Mouse (Mus musculus): ENCODE measurements around the gene Foxk1.

The Foxk1 gene

DNA sequence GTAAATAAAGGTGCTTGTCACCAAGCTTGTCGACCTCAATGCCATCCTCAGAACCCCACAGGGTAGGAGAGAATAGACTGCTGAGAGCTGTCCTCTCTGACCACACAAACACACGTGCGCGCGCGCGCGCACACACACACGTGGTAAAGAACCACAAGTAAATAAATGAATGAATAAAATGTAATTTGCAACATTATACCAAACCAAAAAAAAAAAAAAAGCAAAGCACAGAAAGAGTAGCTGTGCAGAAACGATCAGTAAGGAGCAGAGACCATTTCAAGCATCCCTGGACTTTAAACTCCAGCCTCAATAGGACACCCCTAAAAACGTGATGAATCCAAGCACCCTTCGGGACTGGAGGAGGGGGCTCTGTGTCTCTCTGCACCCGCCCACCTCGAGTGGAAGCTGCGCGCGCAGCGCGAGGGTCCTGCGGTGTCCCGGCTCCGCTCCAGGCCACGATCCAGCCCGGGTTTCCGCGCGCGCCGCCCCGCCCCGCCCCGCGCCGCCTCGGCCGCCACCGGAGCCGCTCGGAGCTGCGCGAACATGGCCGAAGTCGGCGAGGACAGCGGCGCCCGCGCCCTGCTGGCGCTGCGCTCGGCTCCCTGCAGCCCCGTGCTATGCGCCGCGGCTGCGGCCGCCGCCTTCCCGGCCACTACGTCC lies at the start of gene Foxk1:
Gene Foxk1 (plus strand): TSS at position 517 of the 660 bp plus-strand sequence.
- DNase-seq (ENCODE audit: low spot score in 2 of 2) = peak; percentile 91 to 96

- no peak for DNase-seq (ENCODE audit: low spot score in 2 of 2)
Measured at GRCm38 (mm10) chr5:142352336-142352892, 48.9 kb upstream of the Foxk1 start.

DNA sequence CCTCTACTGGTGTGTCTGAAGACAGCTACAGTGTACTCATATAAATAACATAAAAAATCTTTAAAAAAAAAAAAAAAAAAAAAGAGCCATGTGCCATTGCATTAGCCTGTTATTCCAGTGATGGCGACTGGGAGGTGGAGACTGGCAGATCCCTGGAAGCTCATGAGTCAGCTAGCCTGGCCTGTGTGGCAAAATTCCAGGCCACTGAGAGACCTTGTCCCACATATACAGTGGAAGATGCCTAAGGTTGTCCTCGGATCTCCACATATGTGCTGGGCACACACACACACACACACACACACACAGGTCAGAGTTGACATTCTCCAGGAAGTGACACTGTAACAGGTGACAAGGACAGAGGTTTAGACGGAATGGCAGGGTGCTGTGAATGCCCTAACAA lies 46.2 kb upstream of the Foxk1 start:
- DNase-seq (ENCODE audit: low spot score in 2 of 2) = no peak

DNA sequence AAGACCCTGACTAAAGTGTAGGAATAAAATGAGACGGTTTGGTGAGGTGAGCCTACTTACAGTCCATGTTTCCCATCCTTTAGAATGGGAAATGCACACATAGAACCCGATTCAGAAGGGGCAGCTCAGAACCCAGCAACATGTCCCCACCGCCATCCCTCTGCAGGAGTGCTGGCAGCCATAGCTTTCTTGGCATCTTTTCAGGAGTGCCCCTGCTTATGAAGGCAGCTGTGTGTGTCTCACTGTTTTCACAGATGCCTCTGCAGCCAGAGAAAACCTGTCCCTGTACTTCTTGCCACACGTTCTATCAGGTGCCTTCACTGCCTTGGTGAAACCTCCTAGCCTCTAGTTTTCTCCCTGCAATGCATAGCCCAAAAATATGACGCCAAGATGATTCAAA lies 40.1 kb upstream of the Foxk1 start:
- DNase-seq (ENCODE audit: low spot score in 2 of 2) = no peak

GRCm38 (mm10) chr5:142362894-142363293 lies 38.4 kb upstream of the Foxk1 start:
- no peak for DNase-seq (ENCODE audit: low spot score in 2 of 2)

- no peak for DNase-seq (ENCODE audit: low spot score in 2 of 2)
Measured at GRCm38 (mm10) chr5:142364095-142364494, 37.2 kb upstream of the Foxk1 start.

GRCm38 (mm10) chr5:142367085-142368081 lies 33.9 kb upstream of the Foxk1 start:
- DNase-seq (ENCODE audit: low spot score in 2 of 2) = peak; percentile 96 to 99

GRCm38 (mm10) chr5:142368122-142368521 lies 33.2 kb upstream of the Foxk1 start:
- no peak for DNase-seq (ENCODE audit: low spot score in 2 of 2)

DNA sequence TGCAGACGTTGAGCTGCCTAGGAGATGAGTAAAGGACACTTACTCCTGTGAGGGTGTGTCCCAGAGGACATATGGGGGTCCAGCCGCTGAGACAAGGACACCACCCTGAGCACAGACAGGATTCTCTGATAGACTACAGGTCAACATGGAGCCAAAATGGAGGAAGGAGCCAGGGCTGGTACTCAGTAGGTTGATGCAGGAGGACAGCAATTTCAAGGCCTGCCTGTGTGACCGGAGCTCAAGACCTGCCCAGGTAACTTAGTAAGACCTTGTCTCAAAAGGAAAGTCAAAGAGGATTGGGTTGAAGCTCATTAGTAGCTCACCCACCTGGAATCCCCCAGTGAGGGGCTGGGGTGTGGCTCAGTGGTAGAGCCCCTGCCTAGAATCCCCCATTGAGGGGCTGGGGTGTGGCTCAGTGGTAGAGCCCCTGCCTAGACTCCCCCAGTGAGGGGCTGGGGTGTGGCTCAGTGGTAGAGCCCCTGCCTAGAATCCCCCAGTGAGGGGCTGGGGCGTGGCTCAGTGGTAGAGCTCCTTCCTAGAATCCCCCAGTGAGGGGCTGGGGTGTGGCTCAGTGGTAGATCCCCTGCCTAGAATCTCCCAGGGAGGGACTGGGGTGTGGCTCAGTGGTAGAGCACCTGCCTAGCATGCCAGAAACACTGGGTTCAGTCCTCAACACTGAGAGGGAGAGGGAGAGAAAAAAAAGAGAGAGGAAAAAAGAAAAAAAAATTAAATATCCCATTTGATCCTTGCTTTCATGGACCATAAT lies 30.7 kb upstream of the Foxk1 start:
- no peak for DNase-seq (ENCODE audit: low spot score in 2 of 2)

- no peak for DNase-seq (ENCODE audit: low spot score in 2 of 2)
Measured at GRCm38 (mm10) chr5:142371172-142372155, 29.8 kb upstream of the Foxk1 start.

DNA sequence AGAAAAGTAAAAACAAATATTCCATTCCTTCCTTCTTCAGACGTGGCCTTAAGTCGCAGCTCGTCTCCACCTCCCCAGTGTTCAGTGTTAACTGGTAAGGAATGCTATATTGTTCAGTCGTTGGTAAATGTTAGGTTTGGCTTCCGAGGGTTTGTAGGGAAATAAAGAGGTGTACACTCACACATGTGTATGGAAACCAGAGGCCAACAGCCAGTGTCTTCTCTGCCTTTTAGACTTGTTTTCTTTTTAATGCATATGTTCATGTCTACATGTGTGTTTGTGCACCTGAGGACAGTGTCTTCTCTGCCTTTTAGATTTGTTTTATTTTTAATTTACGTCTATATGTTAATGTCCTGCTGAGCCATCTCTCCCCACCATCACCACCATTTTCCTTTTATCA lies 29.1 kb upstream of the Foxk1 start:
- no peak for DNase-seq (ENCODE audit: low spot score in 2 of 2)

GRCm38 (mm10) chr5:142374343-142374742 lies 27.0 kb upstream of the Foxk1 start:
- no peak for DNase-seq (ENCODE audit: low spot score in 2 of 2)

DNA sequence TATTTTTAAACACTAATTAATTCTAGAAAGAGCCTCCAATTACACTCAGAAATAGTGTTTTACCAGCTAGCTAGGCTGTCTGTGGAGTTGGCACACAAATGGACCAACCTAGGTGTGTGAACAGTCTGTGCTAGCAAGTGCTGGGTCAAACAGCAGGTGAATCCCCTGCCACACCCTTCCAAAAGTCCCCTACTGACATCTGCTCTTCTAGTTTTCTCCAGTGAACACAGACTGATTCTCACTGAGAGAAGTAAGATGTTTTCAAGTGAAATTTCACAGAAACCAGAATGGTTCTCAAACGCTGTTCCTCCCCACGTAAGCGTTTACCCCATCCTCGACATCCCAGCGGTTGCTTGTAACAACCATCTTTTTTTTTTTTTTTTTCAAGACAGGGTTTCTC lies 25.7 kb upstream of the Foxk1 start:
- no peak for DNase-seq (ENCODE audit: low spot score in 2 of 2)

- no peak for DNase-seq (ENCODE audit: low spot score in 2 of 2)
Measured at GRCm38 (mm10) chr5:142376071-142376470, 25.2 kb upstream of the Foxk1 start.

- DNase-seq (ENCODE audit: low spot score in 2 of 2) = no peak
Measured at GRCm38 (mm10) chr5:142378068-142378467, 23.2 kb upstream of the Foxk1 start.

DNA sequence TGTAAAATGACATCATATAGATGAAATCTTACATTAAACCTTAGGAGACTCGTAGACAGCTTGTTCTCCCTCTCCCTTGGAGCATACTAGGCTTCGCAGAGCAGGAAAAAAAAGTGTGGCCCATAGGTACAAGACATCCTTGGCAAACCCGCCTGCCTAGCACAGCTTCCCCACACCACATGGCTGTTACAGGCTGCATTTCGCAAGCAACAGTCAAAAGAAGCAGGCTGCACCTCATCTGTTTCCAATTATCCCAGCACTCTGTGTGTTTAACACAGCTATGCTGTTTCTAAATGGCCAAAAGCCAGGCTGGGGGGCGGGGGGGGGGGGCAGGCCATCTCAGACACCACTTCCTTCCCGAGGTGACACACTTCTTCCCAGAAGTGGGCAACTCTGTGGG lies 20.8 kb upstream of the Foxk1 start:
- no peak for DNase-seq (ENCODE audit: low spot score in 2 of 2)

DNA sequence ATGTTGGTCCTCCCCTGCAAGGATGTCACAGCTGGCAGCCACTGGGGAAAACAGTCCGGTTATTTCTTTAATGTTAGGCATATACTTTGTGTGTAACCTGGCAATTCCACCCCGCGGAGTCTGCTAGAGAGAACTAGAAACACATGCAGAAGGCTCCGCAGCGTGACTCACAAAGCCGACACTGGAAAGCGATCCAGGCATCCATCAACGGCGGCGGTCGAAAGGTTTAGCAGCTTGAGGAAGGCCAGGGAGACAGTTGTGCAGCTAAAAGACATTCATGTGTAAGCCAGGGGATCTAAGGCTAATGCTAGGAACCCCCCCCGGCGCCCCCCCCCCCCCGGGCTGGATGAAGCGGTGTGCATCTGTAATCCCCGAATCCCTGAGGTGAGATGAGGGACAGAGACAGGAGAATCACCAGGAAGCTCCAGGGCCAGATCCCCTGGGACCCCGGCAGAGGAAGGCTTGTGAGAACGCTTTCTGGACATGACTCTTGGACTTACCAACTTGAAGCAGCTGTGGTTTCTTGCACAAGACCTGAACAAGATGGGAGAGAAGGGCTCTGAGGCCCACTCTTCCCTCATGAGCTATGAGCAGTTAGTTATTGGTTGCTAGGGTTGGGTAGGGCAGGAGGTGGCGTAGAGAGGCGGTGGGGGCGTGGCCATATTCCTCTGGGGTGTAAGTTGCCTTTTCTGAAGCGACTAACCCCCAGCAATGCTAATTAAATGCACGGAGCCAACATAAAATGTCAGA lies 16.2 kb upstream of the Foxk1 start:
- DNase-seq (ENCODE audit: low spot score in 2 of 2) = no peak

DNA sequence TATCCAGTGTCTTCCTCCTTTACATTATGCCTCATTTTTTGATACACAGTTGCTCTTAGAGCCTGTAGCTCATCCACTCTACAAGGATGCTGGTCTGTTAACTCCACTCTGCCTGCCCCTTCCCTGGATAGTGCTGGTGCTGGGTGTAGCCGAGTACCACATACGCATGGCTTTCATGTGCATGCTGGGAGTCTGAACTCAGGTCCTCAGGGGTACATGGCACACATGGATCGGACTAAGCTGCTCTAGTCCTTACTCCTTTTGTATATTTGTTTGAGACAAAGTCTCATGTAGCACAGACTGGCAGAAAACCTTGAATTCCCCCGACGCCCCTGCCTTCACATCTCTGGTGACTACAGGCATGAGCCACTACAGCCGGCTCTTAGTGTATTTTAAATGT lies 15.0 kb upstream of the Foxk1 start:
- DNase-seq (ENCODE audit: low spot score in 2 of 2) = no peak

- DNase-seq (ENCODE audit: low spot score in 2 of 2) = no peak
Measured at GRCm38 (mm10) chr5:142386784-142387680, 14.3 kb upstream of the Foxk1 start.

All from frontal cortex, postnatal 10 days (tissue).